In genomic region chr15:70713736-70714135, GRCm38 (mm10) we compare ENCODE assay signal across 14 mouse cellular contexts.
DNase-seq lines count a peak whose midpoint lies in the region; ATAC-seq and TF ChIP-seq lines count a peak whose summit lies in the region.
"Had no signal": no experiment of that assay in that cellular context is flagged by ENCODE, and none has a peak within 500 bp of the region (broad histone marks: within the 10 kb centered on the region; RNA-seq: fewer than 3 reads in every experiment).

No protein-coding gene starts in this region.

- no peaks in the 10 kb centered on the region for H3K27me3 ChIP-seq in hindbrain, embryonic 12.5 days
- no peaks in the 10 kb centered on the region for H3K27me3 ChIP-seq in neural tube, embryonic 11.5 days (ENCODE audit: control insufficient read depth, insufficient read depth, low read length)
- no peaks in the 10 kb centered on the region for H3K27me3 ChIP-seq in kidney, embryonic 15.5 days
- H3K27me3 ChIP-seq: CH12.LX had no signal

- no peaks in the 10 kb centered on the region for H3K9me3 ChIP-seq in hindbrain, embryonic 12.5 days (replicated peaks)
- no peaks in the 10 kb centered on the region for H3K9me3 ChIP-seq in neural tube, embryonic 11.5 days (ENCODE audit: control insufficient read depth, low read length)
- no peaks in the 10 kb centered on the region for H3K9me3 ChIP-seq in kidney, embryonic 15.5 days (replicated peaks)

- no peak overlapping the region for H3K9ac ChIP-seq in hindbrain, embryonic 12.5 days
- no peak overlapping the region for H3K9ac ChIP-seq in neural tube, embryonic 11.5 days (ENCODE audit: low read length)
- H3K9ac ChIP-seq in kidney, embryonic 15.5 days = no peak overlapping the region
- H3K9ac ChIP-seq: liver, embryonic 14.5 days had no signal

- ATAC-seq in hindbrain, embryonic 12.5 days (ENCODE audit: low FRiP score) = peak; percentile 92
- peak; percentile 89 for ATAC-seq in neural tube, embryonic 11.5 days (ENCODE audit: insufficient read depth, low FRiP score, low TSS enrichment)
- ATAC-seq in kidney, embryonic 15.5 days (replicated peaks; ENCODE audit: low FRiP score) = no peak
- ATAC-seq: inflammation-experienced regulatory T-cells, adult 6 months had no signal

- TF ChIP-seq POLR2A in brain, embryonic 14.5 days (IDR thresholded peaks at IDR 0.05; ENCODE audit: borderline replicate concordance, extremely low read depth, insufficient read depth, insufficient read length, poor library complexity, severe bottlenecking) = no peak

- H3K4me2 ChIP-seq in hindbrain, embryonic 12.5 days (replicated peaks) = no peak overlapping the region
- no peak overlapping the region for H3K4me2 ChIP-seq in neural tube, embryonic 11.5 days (ENCODE audit: low read depth)
- H3K4me2 ChIP-seq in kidney, embryonic 15.5 days = no peak overlapping the region

- no peak overlapping the region for H3K4me3 ChIP-seq in hindbrain, embryonic 12.5 days
- no peak overlapping the region for H3K4me3 ChIP-seq in neural tube, embryonic 11.5 days (ENCODE audit: low read depth, low read length)
- H3K4me3 ChIP-seq in kidney, embryonic 15.5 days (replicated peaks) = no peak overlapping the region

- peaks cover 3% of the 10 kb centered on the region; the same call in 1 of the 2 replicates for H3K4me1 ChIP-seq in hindbrain, embryonic 12.5 days
- H3K4me1 ChIP-seq in neural tube, embryonic 11.5 days (ENCODE audit: control insufficient read depth, insufficient read depth, low read length) = no peaks in the 10 kb centered on the region
- no peaks in the 10 kb centered on the region for H3K4me1 ChIP-seq in kidney, embryonic 15.5 days

- H3K36me3 ChIP-seq in hindbrain, embryonic 12.5 days = no peaks in the 10 kb centered on the region
- no peaks in the 10 kb centered on the region for H3K36me3 ChIP-seq in neural tube, embryonic 11.5 days (ENCODE audit: control insufficient read depth, insufficient read depth, low read length)
- no peaks in the 10 kb centered on the region for H3K36me3 ChIP-seq in kidney, embryonic 15.5 days

- peak; percentile 74 for DNase-seq in brain, embryonic 14.5 days (ENCODE audit: low read depth)
- DNase-seq in embryo, embryonic 9.5 days (ENCODE audit: extremely low spot score) = peak; percentile 42
- DNase-seq in neural tube, embryonic 11.5 days (ENCODE audit: low spot score) = peak; percentile 39
- DNase-seq in layer of hippocampus, postnatal 36 days = no peak
- DNase-seq in right cerebral cortex, postnatal 36 days (ENCODE audit: low spot score in 2 of 2) = no peak
- DNase-seq: adrenal gland, postnatal 14 days; lung, postnatal 4 days; right cerebral cortex, postnatal 14 days; thymus, postnatal 14 days had no signal

- H3K27ac ChIP-seq in hindbrain, embryonic 12.5 days = peak overlapping the region; percentile 55
- H3K27ac ChIP-seq in neural tube, embryonic 11.5 days (ENCODE audit: low read depth, low read length) = 0 out of 2 replicates have a peak overlapping the region, but pooled peaks have one; percentile 4
- H3K27ac ChIP-seq in kidney, embryonic 15.5 days = no peak overlapping the region
- H3K27ac ChIP-seq: liver, embryonic 14.5 days had no signal

- TF ChIP-seq CTCF in brain, embryonic 14.5 days (IDR thresholded peaks at IDR 0.05; ENCODE audit: borderline replicate concordance, extremely low read depth, insufficient read depth, insufficient read length) = no peak

Comparison
In these comparisons a context has a peak if more than half of its experiments do, and no peak if none do; other contexts are left out.
1. DNase-seq: peak in brain, embryonic 14.5 days (single experiment), embryo, embryonic 9.5 days (single experiment) and neural tube, embryonic 11.5 days (single experiment); none in layer of hippocampus, postnatal 36 days (0 of 2) and right cerebral cortex, postnatal 36 days (0 of 2).